Mouse (Mus musculus) cerebellum, adult 2 months (tissue): Measurements from ENCODE around the gene Lin7c.

Source experiments
- CTCF ChIP-seq: fragments of 200-500 bp; IDR thresholded peaks from 2 replicates; pipeline ENCODE4 v1.5.1; 2011; ENCODE audit warnings: low read depth, mild to moderate bottlenecking, control low read depth, low read length, moderate library complexity, borderline replicate concordance; ENCODE audit not compliant: insufficient read depth
- POLR2A ChIP-seq: fragments of 200-500 bp; IDR thresholded peaks from 2 replicates; pipeline ENCODE4 v1.6.1; 2011; ENCODE audit warnings: low read length, control low read depth, borderline replicate concordance; ENCODE audit not compliant: insufficient read depth

- TF ChIP-seq POLR2A (no peak), CTCF (no peak)
Measured at GRCm38 (mm10) chr2:109930366-109930765, 39.7 kb downstream of the Lin7c start.
